Mouse (Mus musculus): ENCODE results near the gene Tnrc6a. TPM values are rescaled to one million over a fixed set of nuclear protein-coding genes. Genes with fewer than 3 reads are reported as not detected.

Gene Tnrc6a
- polyA plus RNA-seq, 1 experiment from 2014 or later: 39.0 TPM

- ATAC-seq: 0 out of 2 replicates have a peak, but pooled peaks have one; percentile 10
- WGBS: 60% methylated on average over 9 of the region's 9 CpGs
- H3K36me3 ChIP-seq (ENCODE audit: control insufficient read depth, insufficient read depth, low read length): no peaks in the 10 kb centered on the region
- H3K9me3 ChIP-seq (ENCODE audit: control insufficient read depth, low read length): no peaks in the 10 kb centered on the region
- 0 out of 2 replicates have a peak overlapping the region, but pooled peaks have one; percentile 28 for H3K27ac ChIP-seq (ENCODE audit: low read length)
- peaks cover 19% of the 10 kb centered on the region for H3K4me1 ChIP-seq (ENCODE audit: control insufficient read depth, insufficient read depth, low read length)
- no peak overlapping the region for H3K9ac ChIP-seq (ENCODE audit: low read depth, low read length)
- H3K4me2 ChIP-seq (ENCODE audit: low read depth, low read length): no peak overlapping the region
- H3K27me3 ChIP-seq (replicated peaks; ENCODE audit: control insufficient read depth, insufficient read depth, low read length): no peaks in the 10 kb centered on the region
- no peak overlapping the region for H3K4me3 ChIP-seq (ENCODE audit: low read length)
These were observed 100.4 kb downstream of the Tnrc6a start for GRCm38 (mm10) chr7:123224076-123224475.

GRCm38 (mm10) chr7:123225159-123225558, 101.5 kb downstream of the Tnrc6a start:
- no peaks in the 10 kb centered on the region for H3K9me3 ChIP-seq (ENCODE audit: control insufficient read depth, low read length)
- H3K36me3 ChIP-seq (ENCODE audit: control insufficient read depth, insufficient read depth, low read length): no peaks in the 10 kb centered on the region
- peaks cover 11% of the 10 kb centered on the region for H3K4me1 ChIP-seq (ENCODE audit: control insufficient read depth, insufficient read depth, low read length)
- H3K27me3 ChIP-seq (replicated peaks; ENCODE audit: control insufficient read depth, insufficient read depth, low read length): no peaks in the 10 kb centered on the region
- H3K27ac ChIP-seq (ENCODE audit: low read length): no peak overlapping the region
- H3K4me3 ChIP-seq (ENCODE audit: low read length): no peak overlapping the region
- H3K4me2 ChIP-seq (ENCODE audit: low read depth, low read length): no peak overlapping the region
- 59% methylated on average over 4 of the region's 4 CpGs for WGBS
- no peak overlapping the region for H3K9ac ChIP-seq (ENCODE audit: low read depth, low read length)
- ATAC-seq: peak; percentile 41; the same call in 1 of the 2 replicates

GRCm38 (mm10) chr7:123235449-123235848, 111.8 kb downstream of the Tnrc6a start:
- H3K27me3 ChIP-seq (replicated peaks; ENCODE audit: control insufficient read depth, insufficient read depth, low read length): no peaks in the 10 kb centered on the region
- H3K36me3 ChIP-seq (ENCODE audit: control insufficient read depth, insufficient read depth, low read length): no peaks in the 10 kb centered on the region
- 30% methylated on average over 4 of the region's 4 CpGs for WGBS
- no peaks in the 10 kb centered on the region for H3K4me1 ChIP-seq (ENCODE audit: control insufficient read depth, insufficient read depth, low read length)
- no peak overlapping the region for H3K4me3 ChIP-seq (ENCODE audit: low read length)
- no peak overlapping the region for H3K27ac ChIP-seq (ENCODE audit: low read length)
- no peak overlapping the region for H3K4me2 ChIP-seq (ENCODE audit: low read depth, low read length)
- H3K9me3 ChIP-seq (ENCODE audit: control insufficient read depth, low read length): no peaks in the 10 kb centered on the region
- ATAC-seq: no peak
- no peak overlapping the region for H3K9ac ChIP-seq (ENCODE audit: low read depth, low read length)

GRCm38 (mm10) chr7:123238621-123239020, 114.9 kb downstream of the Tnrc6a start:
- Histone ChIP-seq H3K27me3 (replicated peaks; ENCODE audit: control insufficient read depth, insufficient read depth, low read length) (no peaks in the 10 kb centered on the region), H3K27ac (ENCODE audit: low read length) (no peak overlapping the region), H3K4me2 (ENCODE audit: low read depth, low read length) (no peak overlapping the region), H3K36me3 (ENCODE audit: control insufficient read depth, insufficient read depth, low read length) (no peaks in the 10 kb centered on the region), H3K9ac (ENCODE audit: low read depth, low read length) (no peak overlapping the region), H3K4me3 (ENCODE audit: low read length) (no peak overlapping the region), H3K9me3 (ENCODE audit: control insufficient read depth, low read length) (no peaks in the 10 kb centered on the region), H3K4me1 (ENCODE audit: control insufficient read depth, insufficient read depth, low read length) (no peaks in the 10 kb centered on the region)
- WGBS: 75% methylated on average over 4 of the region's 4 CpGs
- ATAC-seq: no peak

- no peaks in the 10 kb centered on the region for H3K27me3 ChIP-seq (replicated peaks; ENCODE audit: control insufficient read depth, insufficient read depth, low read length)
- no peak for ATAC-seq
- WGBS: 70% methylated on average over 6 of the region's 6 CpGs
These were observed 116.4 kb downstream of the Tnrc6a start for GRCm38 (mm10) chr7:123240064-123240463.

GRCm38 (mm10) chr7:123242241-123242640, 118.6 kb downstream of the Tnrc6a start:
- Histone ChIP-seq H3K27me3 (replicated peaks; ENCODE audit: control insufficient read depth, insufficient read depth, low read length) (no peaks in the 10 kb centered on the region), H3K9me3 (ENCODE audit: control insufficient read depth, low read length) (no peaks in the 10 kb centered on the region), H3K9ac (ENCODE audit: low read depth, low read length) (no peak overlapping the region), H3K4me2 (ENCODE audit: low read depth, low read length) (no peak overlapping the region), H3K4me1 (ENCODE audit: control insufficient read depth, insufficient read depth, low read length) (peaks cover 3% of the 10 kb centered on the region), H3K4me3 (ENCODE audit: low read length) (no peak overlapping the region), H3K36me3 (ENCODE audit: control insufficient read depth, insufficient read depth, low read length) (no peaks in the 10 kb centered on the region), H3K27ac (ENCODE audit: low read length) (no peak overlapping the region)
- ATAC-seq: no peak
- 74% methylated on average over 7 of the region's 7 CpGs for WGBS

More at GRCm38 (mm10) chr7:123240064-123240463, 116.4 kb downstream of the Tnrc6a start:
- Histone ChIP-seq H3K4me1 (ENCODE audit: control insufficient read depth, insufficient read depth, low read length) (no peaks in the 10 kb centered on the region), H3K4me2 (ENCODE audit: low read depth, low read length) (no peak overlapping the region), H3K4me3 (ENCODE audit: low read length) (no peak overlapping the region), H3K9me3 (ENCODE audit: control insufficient read depth, low read length) (no peaks in the 10 kb centered on the region), H3K27ac (ENCODE audit: low read length) (no peak overlapping the region), H3K9ac (ENCODE audit: low read depth, low read length) (no peak overlapping the region), H3K36me3 (ENCODE audit: control insufficient read depth, insufficient read depth, low read length) (no peaks in the 10 kb centered on the region)

- H3K9ac ChIP-seq (ENCODE audit: low read depth, low read length): no peak overlapping the region
- no peak overlapping the region for H3K4me2 ChIP-seq (ENCODE audit: low read depth, low read length)
- H3K4me1 ChIP-seq (ENCODE audit: control insufficient read depth, insufficient read depth, low read length): peaks cover 5% of the 10 kb centered on the region
- no peaks in the 10 kb centered on the region for H3K36me3 ChIP-seq (ENCODE audit: control insufficient read depth, insufficient read depth, low read length)
- no peaks in the 10 kb centered on the region for H3K9me3 ChIP-seq (ENCODE audit: control insufficient read depth, low read length)
- H3K27ac ChIP-seq (ENCODE audit: low read length): no peak overlapping the region
- H3K27me3 ChIP-seq (replicated peaks; ENCODE audit: control insufficient read depth, insufficient read depth, low read length): no peaks in the 10 kb centered on the region
- 71% methylated on average over 1 of the region's 1 CpGs for WGBS
- no peak overlapping the region for H3K4me3 ChIP-seq (ENCODE audit: low read length)
- peak; percentile 90 for ATAC-seq
These were observed 121.1 kb downstream of the Tnrc6a start for GRCm38 (mm10) chr7:123244833-123245232.

Other genes starting within 250 kb of the Tnrc6a start
- 15.5 and 16.5 TPM in 2 replicates for gene Rbbp6, start 158.2 kb upstream of the Tnrc6a start, polyA plus RNA-seq (2015; fragmentation: Nextera tagmentation; extraction: Ambion mirVana)
- 25.3 and 39.3 TPM in 2 replicates for gene Slc5a11, start 90.9 kb downstream of the Tnrc6a start, polyA plus RNA-seq (2015; fragmentation: Nextera tagmentation; extraction: Ambion mirVana)
- gene Lcmt1, start 245.9 kb downstream of the Tnrc6a start, polyA plus RNA-seq (2015; fragmentation: Nextera tagmentation; extraction: Ambion mirVana): 43.1 and 47.0 TPM in 2 replicates
- 21.8 and 23.6 TPM in 2 replicates for gene Arhgap17, start 246.0 kb downstream of the Tnrc6a start, polyA plus RNA-seq (2015; fragmentation: Nextera tagmentation; extraction: Ambion mirVana)